Mouse (Mus musculus) testis, adult 2 months (tissue): Measurements from ENCODE around the gene Mrpl4.

Source experiments
- CTCF ChIP-seq: fragments of 200-500 bp; IDR thresholded peaks from 2 replicates; pipeline ENCODE4 v1.5.1; 2012; ENCODE audit warnings: low read depth, mild to moderate bottlenecking, inconsistent platforms, low read length, moderate library complexity; ENCODE audit not compliant: control insufficient read depth, insufficient read depth, insufficient replicate concordance
- POLR2A ChIP-seq: fragments of 200-500 bp; IDR thresholded peaks from 2 replicates; pipeline ENCODE4 v1.6.1; 2012; ENCODE audit warnings: low read depth, mild to moderate bottlenecking, inconsistent platforms, low read length, moderate library complexity; ENCODE audit not compliant: control insufficient read depth

DNA sequence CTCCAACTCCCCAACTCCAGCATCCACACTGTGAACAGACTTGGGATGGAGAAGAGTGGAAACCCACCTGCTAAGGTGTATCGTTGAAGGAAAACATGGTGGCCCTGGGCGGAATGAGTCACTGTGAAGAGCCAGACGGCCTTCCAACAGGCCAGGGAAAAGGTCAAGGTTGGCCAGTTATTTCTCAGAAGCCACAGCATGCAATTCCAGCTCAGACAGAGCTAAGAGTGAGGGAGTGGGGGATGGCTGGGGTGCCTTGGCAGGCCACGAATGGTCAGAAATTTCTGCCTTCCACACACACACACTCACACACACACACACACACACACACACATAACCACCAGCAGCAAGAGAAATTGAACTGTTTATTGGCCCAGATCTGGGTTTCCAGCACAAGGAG, 36.9 kb upstream of the Mrpl4 start:
- no peak for TF ChIP-seq CTCF
- TF ChIP-seq POLR2A: no peak
